Mouse (Mus musculus): ENCODE results near the gene Gpat2. TPM values are rescaled to one million over a fixed set of nuclear protein-coding genes. Genes with fewer than 3 reads are reported as not detected.

The Gpat2 gene
- polyA plus RNA-seq, 1 experiment from 2014 or later, result 0.71 TPM

GRCm38 (mm10) chr2:127394606-127395161 lies 30.3 kb upstream of the Gpat2 start:
- H3K9me3 ChIP-seq (replicated peaks), result no peaks in the 10 kb centered on the region
- H3K4me2 ChIP-seq (replicated peaks), result no peak overlapping the region
- H3K4me1 ChIP-seq, result no peaks in the 10 kb centered on the region
- no peak for ATAC-seq (ENCODE audit: insufficient number of reproducible peaks, low FRiP score, low TSS enrichment, low read depth)
- H3K36me3 ChIP-seq, result no peaks in the 10 kb centered on the region
- no peaks in the 10 kb centered on the region for H3K27me3 ChIP-seq
- no peak overlapping the region for H3K4me3 ChIP-seq (replicated peaks)
- no peak overlapping the region for H3K9ac ChIP-seq
- H3K27ac ChIP-seq (replicated peaks), result no peak overlapping the region
- 78% methylated on average over 5 of the region's 5 CpGs for WGBS

GRCm38 (mm10) chr2:127398738-127399137 lies 26.3 kb upstream of the Gpat2 start:
- H3K27me3 ChIP-seq, result no peaks in the 10 kb centered on the region
- H3K27ac ChIP-seq (replicated peaks), result no peak overlapping the region
- no peak for ATAC-seq (ENCODE audit: insufficient number of reproducible peaks, low FRiP score, low TSS enrichment, low read depth)
- H3K36me3 ChIP-seq, result no peaks in the 10 kb centered on the region
- no peak overlapping the region for H3K4me2 ChIP-seq (replicated peaks)
- no peak overlapping the region for H3K9ac ChIP-seq
- H3K9me3 ChIP-seq (replicated peaks), result no peaks in the 10 kb centered on the region
- H3K4me1 ChIP-seq, result no peaks in the 10 kb centered on the region
- no peak overlapping the region for H3K4me3 ChIP-seq (replicated peaks)
- WGBS, result 92% methylated on average over 7 of the region's 7 CpGs

GRCm38 (mm10) chr2:127411126-127411525 lies 13.9 kb upstream of the Gpat2 start:
- no peaks in the 10 kb centered on the region for H3K9me3 ChIP-seq (replicated peaks)
- H3K4me2 ChIP-seq (replicated peaks), result no peak overlapping the region
- no peak for ATAC-seq (ENCODE audit: insufficient number of reproducible peaks, low FRiP score, low TSS enrichment, low read depth)
- no peaks in the 10 kb centered on the region for H3K36me3 ChIP-seq
- H3K9ac ChIP-seq, result no peak overlapping the region
- no peaks in the 10 kb centered on the region for H3K4me1 ChIP-seq
- H3K27me3 ChIP-seq, result no peaks in the 10 kb centered on the region
- no peak overlapping the region for H3K4me3 ChIP-seq (replicated peaks)
- 79% methylated on average over 6 of the region's 6 CpGs for WGBS
- no peak overlapping the region for H3K27ac ChIP-seq (replicated peaks)

- no peak overlapping the region for H3K4me3 ChIP-seq (replicated peaks)
- WGBS, result 73% methylated on average over 10 of the region's 10 CpGs
- no peak overlapping the region for H3K4me2 ChIP-seq (replicated peaks)
- H3K4me1 ChIP-seq, result no peaks in the 10 kb centered on the region
- no peak for ATAC-seq (ENCODE audit: insufficient number of reproducible peaks, low FRiP score, low TSS enrichment, low read depth)
- no peak overlapping the region for H3K27ac ChIP-seq (replicated peaks)
- no peak overlapping the region for H3K9ac ChIP-seq
- H3K27me3 ChIP-seq, result no peaks in the 10 kb centered on the region
- no peaks in the 10 kb centered on the region for H3K36me3 ChIP-seq
- H3K9me3 ChIP-seq (replicated peaks), result no peaks in the 10 kb centered on the region
These were observed 9.2 kb upstream of the Gpat2 start for GRCm38 (mm10) chr2:127415806-127416205.

- no peak for ATAC-seq (ENCODE audit: insufficient number of reproducible peaks, low FRiP score, low TSS enrichment, low read depth)
- H3K4me3 ChIP-seq (replicated peaks), result no peak overlapping the region
- 49% methylated on average over 3 of the region's 3 CpGs for WGBS
These were observed 8.3 kb upstream of the Gpat2 start for GRCm38 (mm10) chr2:127416706-127417105.

GRCm38 (mm10) chr2:127418266-127418970 lies 6.6 kb upstream of the Gpat2 start:
- no peak overlapping the region for H3K4me2 ChIP-seq (replicated peaks)
- no peaks in the 10 kb centered on the region for H3K4me1 ChIP-seq
- H3K9me3 ChIP-seq (replicated peaks), result no peaks in the 10 kb centered on the region
- no peaks in the 10 kb centered on the region for H3K27me3 ChIP-seq
- no peak overlapping the region for H3K27ac ChIP-seq (replicated peaks)
- H3K9ac ChIP-seq, result no peak overlapping the region
- no peak overlapping the region for H3K4me3 ChIP-seq (replicated peaks)
- no peak for ATAC-seq (ENCODE audit: insufficient number of reproducible peaks, low FRiP score, low TSS enrichment, low read depth)
- no peaks in the 10 kb centered on the region for H3K36me3 ChIP-seq
- WGBS, result 66% methylated on average over 10 of the region's 10 CpGs

More at GRCm38 (mm10) chr2:127416706-127417105, 8.3 kb upstream of the Gpat2 start:
- Histone ChIP-seq H3K36me3 (no peaks in the 10 kb centered on the region), H3K4me2 (replicated peaks) (no peak overlapping the region), H3K4me1 (no peaks in the 10 kb centered on the region), H3K9ac (no peak overlapping the region), H3K27ac (replicated peaks) (no peak overlapping the region), H3K27me3 (no peaks in the 10 kb centered on the region), H3K9me3 (replicated peaks) (no peaks in the 10 kb centered on the region)

- 23% methylated on average over 3 of the region's 3 CpGs for WGBS
- Histone ChIP-seq H3K4me1 (no peaks in the 10 kb centered on the region; the same call in none of the 2 replicates), H3K9me3 (replicated peaks) (no peaks in the 10 kb centered on the region)
These were observed 5.2 kb downstream of the Gpat2 start for GRCm38 (mm10) chr2:127430238-127430637.

GRCm38 (mm10) chr2:127433487-127434295 lies 8.7 kb downstream of the Gpat2 start:
- Histone ChIP-seq H3K27me3 (no peaks in the 10 kb centered on the region), H3K36me3 (peaks cover 26% of the 10 kb centered on the region; the same call in 1 of the 2 replicates), H3K27ac (replicated peaks) (no peak overlapping the region), H3K4me2 (replicated peaks) (no peak overlapping the region), H3K9me3 (replicated peaks) (no peaks in the 10 kb centered on the region), H3K4me1 (no peaks in the 10 kb centered on the region; the same call in 1 of the 2 replicates), H3K4me3 (replicated peaks) (no peak overlapping the region), H3K9ac (no peak overlapping the region)
- WGBS, result 75% methylated on average over 9 of the region's 9 CpGs
- peak; percentile 55; the same call in 1 of the 2 replicates for ATAC-seq (ENCODE audit: insufficient number of reproducible peaks, low FRiP score, low TSS enrichment, low read depth)

More at GRCm38 (mm10) chr2:127430238-127430637, 5.2 kb downstream of the Gpat2 start:
- 0 out of 2 replicates have a peak, but pooled peaks cover 6% of the 10 kb centered on the region for H3K36me3 ChIP-seq
- no peaks in the 10 kb centered on the region for H3K27me3 ChIP-seq
- H3K9ac ChIP-seq, result no peak overlapping the region
- no peak overlapping the region for H3K27ac ChIP-seq (replicated peaks)
- H3K4me3 ChIP-seq (replicated peaks), result no peak overlapping the region
- H3K4me2 ChIP-seq (replicated peaks), result no peak overlapping the region
- no peak for ATAC-seq (ENCODE audit: insufficient number of reproducible peaks, low FRiP score, low TSS enrichment, low read depth)

GRCm38 (mm10) chr2:127435135-127435534 lies 10.1 kb downstream of the Gpat2 start:
- Histone ChIP-seq H3K4me2 (replicated peaks) (no peak overlapping the region), H3K9me3 (replicated peaks) (no peaks in the 10 kb centered on the region), H3K27me3 (no peaks in the 10 kb centered on the region), H3K27ac (replicated peaks) (no peak overlapping the region), H3K36me3 (peaks cover 29% of the 10 kb centered on the region; the same call in 1 of the 2 replicates), H3K4me1 (no peaks in the 10 kb centered on the region; the same call in 1 of the 2 replicates), H3K9ac (no peak overlapping the region), H3K4me3 (replicated peaks) (no peak overlapping the region)
- 36% methylated on average over 2 of the region's 2 CpGs for WGBS
- ATAC-seq (ENCODE audit: insufficient number of reproducible peaks, low FRiP score, low TSS enrichment, low read depth), result no peak

GRCm38 (mm10) chr2:127435554-127435953 lies 10.6 kb downstream of the Gpat2 start:
- Histone ChIP-seq H3K9ac (no peak overlapping the region), H3K4me1 (no peaks in the 10 kb centered on the region; the same call in 1 of the 2 replicates), H3K4me2 (replicated peaks) (no peak overlapping the region), H3K9me3 (replicated peaks) (no peaks in the 10 kb centered on the region), H3K27me3 (no peaks in the 10 kb centered on the region), H3K4me3 (replicated peaks) (no peak overlapping the region), H3K27ac (replicated peaks) (no peak overlapping the region), H3K36me3 (peaks cover 29% of the 10 kb centered on the region; the same call in 1 of the 2 replicates)
- no peak for ATAC-seq (ENCODE audit: insufficient number of reproducible peaks, low FRiP score, low TSS enrichment, low read depth)
- WGBS, result 89% methylated on average over 2 of the region's 2 CpGs

- WGBS, result 85% methylated on average over 5 of the region's 5 CpGs
- Histone ChIP-seq H3K4me2 (replicated peaks) (no peak overlapping the region), H3K9me3 (replicated peaks) (no peaks in the 10 kb centered on the region), H3K27ac (replicated peaks) (no peak overlapping the region), H3K27me3 (no peaks in the 10 kb centered on the region), H3K4me3 (replicated peaks) (no peak overlapping the region), H3K9ac (no peak overlapping the region), H3K36me3 (peaks cover 29% of the 10 kb centered on the region; the same call in 1 of the 2 replicates), H3K4me1 (no peaks in the 10 kb centered on the region; the same call in 1 of the 2 replicates)
- no peak for ATAC-seq (ENCODE audit: insufficient number of reproducible peaks, low FRiP score, low TSS enrichment, low read depth)
These were observed 12.7 kb downstream of the Gpat2 start for GRCm38 (mm10) chr2:127437697-127438096.

Measured in embryonic facial prominence, embryonic 15.5 days (tissue).